Mouse (Mus musculus) spleen, postnatal 10 days (tissue): ENCODE results near the gene Olfr1065.
"Not testable (repeated sequence)": the region's sequence is repeated elsewhere in the genome, so short reads cannot be mapped to it uniquely, and the experiment has no call there.

Source experiments
- DNase-seq, 2 experiments: peaks; one replicate each; pipeline ENCODE4 v3.0.0; 2021 to 2022; ENCODE audit warnings: low spot score in 2 of 2

The Olfr1065 gene

DNA sequence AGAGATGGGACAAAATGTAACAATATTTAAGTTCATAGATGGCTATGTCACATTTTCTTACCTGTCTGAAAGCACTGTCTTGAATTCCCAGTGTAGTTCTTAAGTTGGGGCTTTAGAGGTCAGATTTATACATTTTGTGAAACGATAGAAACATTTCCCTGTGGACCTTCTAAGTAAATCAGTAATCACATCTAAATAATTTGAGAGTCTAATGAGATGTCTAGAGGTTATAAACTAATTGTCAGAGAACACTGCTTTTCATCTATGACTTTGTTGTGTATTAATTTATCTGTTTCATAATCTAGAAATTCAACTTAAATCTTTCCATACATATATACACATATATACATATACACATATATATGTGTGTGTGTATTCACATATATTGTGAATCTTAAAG is at the start of gene Olfr1065:
TSS of gene Olfr1065 (minus strand) at position 101 of the 400 bp plus-strand sequence.
- DNase-seq: not testable (repeated sequence)

DNA sequence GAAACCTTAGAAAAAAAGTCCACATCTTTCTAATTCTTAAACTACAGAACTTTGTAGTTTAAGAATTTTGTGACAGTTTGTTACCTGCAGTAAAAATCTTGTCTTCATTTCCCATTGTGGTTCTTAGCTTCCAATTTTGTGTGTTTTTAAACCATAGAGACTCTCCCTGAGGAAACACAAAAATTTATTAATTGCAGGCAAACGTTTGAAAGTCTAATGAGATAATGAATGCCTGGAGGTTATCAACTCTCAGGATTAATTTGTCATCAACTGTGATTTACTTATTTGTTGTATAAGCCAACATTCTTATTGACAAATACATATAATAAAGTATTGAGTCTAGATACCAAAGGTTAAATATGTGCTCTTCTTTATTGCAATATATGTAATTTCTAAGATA is 36.9 kb upstream of the Olfr1065 start, which contains the start of gene Olfr228:
TSS of gene Olfr228 (minus strand) at position 101 of the 400 bp plus-strand sequence.
- no peak for DNase-seq

DNA sequence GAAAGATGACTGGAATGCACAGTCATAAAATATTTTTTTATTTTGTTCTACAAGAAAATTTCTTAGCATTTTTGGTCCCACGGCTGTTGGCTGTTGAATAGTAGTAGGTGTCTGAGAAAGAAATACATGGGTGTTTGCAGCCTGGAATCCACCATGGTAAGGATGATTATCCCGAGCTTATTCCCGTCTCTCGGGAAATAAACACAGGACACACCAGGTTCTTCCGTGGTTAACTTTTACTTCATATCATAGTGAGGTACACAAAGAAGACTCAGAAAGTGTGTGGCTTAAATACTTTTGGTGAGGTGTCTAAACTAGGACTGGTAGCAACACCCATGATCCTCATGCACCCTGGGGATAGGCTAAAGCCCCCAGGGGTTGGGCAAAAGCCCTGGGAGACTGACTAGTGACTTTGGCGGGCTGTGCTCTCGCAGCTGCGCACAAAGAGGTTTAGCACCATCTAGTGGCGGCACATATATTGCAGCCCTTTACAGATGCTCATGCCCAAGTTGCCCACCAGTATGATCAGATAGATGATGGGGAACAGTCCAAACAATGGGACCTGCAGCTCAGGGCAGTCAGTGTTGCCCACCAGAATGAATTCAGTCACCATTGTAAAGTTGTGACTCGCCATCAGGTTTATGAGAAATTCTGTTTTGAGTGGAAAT is 14.2 kb upstream of the Olfr1065 start:
- DNase-seq: peak in 1 of 2 experiments; percentile 30

DNA sequence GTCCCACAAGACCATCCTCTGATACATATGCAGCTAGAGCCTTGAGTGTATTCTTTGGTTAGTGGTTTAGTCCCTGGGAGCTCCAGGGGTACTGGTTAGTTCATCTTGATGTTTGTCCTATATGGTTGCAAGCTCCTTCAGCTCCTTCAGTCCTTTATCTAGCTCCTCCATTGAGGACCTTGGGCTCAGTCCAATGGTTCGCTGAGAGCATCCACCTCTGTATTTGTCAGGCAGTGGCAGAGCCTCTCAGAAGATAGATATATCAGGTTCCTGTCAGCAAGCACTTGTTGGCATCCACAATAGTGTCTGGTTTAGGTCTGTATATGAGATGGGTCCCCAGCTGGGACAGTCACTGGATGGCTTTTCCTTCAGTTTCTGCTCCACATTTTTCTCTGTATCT is 10.0 kb upstream of the Olfr1065 start:
- DNase-seq: no peak

DNA sequence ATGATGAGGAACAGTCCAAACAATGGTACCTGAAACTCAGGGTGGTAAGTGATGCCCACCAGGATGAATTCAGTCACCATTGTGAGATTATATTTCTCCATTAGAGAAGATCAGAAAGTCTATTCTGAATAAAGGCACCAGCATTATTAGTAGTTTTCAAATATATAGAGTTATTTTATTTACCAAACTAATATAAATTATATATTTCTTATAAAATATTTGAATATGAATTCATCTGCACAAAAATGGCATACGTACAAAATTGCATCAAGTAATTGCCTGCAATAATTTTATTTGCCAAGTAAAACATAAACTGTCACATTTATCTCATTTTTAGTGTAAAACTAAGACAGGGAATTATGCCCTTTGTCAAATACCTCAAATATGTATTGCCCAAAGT is 5.8 kb upstream of the Olfr1065 start, which contains the start of gene Olfr1066:
TSS of gene Olfr1066 (minus strand) at position 101 of the 400 bp plus-strand sequence.
- no peak for DNase-seq

DNA sequence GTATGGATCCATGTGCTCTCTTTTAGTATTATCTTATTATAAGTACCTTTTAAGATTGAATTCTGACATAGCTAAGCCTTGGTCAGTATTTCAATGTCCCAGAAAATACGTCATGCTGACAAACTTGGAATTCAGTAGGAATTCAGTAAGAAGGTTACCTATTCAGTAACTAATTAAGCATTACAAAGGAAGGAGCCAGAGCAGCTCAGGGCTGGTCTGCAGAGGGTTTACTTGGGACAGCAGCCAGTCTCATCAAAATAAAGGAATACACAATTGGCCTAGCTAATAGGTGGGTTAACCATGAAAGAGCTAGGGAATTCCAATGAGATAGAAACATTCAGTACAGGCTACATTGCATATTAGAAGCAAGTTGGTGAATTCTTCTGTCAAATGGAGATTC is 8.3 kb downstream of the Olfr1065 start:
- DNase-seq: not testable (repeated sequence)

DNA sequence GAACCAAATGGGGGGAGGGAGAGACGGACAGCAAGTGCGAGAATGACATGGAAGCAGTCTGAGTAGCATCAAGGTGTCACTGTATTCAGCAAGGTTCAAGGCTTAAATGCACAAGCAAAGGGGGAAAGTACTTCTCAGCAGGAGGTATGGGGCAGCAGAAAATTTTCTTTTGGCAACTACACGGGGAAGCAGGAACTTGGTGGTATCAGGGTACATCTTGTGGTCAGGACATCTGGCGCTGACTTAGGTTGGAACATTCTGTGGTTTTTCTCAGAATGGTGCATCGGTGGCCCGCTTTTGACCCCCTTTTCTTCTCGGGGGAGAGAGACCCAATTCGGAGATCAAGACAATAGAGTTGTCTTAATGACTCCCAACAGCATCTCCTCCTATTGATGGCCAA is 21.9 kb downstream of the Olfr1065 start:
- not testable (repeated sequence) for DNase-seq

DNA sequence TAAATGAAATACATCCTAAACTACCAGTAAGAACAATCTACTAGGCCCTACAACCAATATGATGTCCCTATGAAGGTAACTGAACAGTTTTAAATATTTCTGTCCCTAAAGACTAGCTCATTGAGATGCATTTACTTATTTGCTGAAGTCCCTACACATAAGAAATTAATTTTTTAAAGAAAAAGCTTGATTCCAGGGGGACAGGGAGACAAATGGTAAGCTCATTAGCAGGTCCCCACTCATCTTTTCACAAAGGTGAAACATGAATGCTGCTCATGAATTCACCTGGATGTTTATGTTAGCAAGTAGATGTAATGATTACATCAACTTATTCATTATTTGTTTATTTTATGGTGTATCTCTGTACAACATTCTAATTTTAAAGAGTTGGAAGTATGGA is 23.7 kb downstream of the Olfr1065 start, which contains the start of gene Olfr1062:
TSS of gene Olfr1062 (minus strand) at position 101 of the 400 bp plus-strand sequence.
- DNase-seq: not testable (repeated sequence)

DNA sequence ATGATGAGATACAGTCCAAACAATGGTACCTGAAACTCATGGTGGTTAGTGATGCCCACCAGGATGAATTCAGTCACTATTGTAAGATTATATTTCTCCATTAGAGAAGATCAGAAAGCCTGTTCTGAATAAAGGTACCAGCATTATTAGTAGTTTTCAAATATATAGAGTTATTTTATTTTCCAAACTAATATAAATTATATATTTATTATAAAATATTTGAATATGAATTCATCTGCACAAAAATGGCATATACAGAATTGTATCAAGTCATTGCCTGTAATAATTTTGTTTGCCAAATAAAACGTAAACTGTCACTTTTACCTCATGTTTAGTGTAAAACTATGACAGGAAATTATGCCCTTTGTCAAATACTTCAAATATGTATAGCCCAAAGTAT is 36.4 kb downstream of the Olfr1065 start, which contains the start of gene Olfr1061:
TSS of gene Olfr1061 (minus strand) at position 101 of the 400 bp plus-strand sequence.
- no peak for DNase-seq

DNA sequence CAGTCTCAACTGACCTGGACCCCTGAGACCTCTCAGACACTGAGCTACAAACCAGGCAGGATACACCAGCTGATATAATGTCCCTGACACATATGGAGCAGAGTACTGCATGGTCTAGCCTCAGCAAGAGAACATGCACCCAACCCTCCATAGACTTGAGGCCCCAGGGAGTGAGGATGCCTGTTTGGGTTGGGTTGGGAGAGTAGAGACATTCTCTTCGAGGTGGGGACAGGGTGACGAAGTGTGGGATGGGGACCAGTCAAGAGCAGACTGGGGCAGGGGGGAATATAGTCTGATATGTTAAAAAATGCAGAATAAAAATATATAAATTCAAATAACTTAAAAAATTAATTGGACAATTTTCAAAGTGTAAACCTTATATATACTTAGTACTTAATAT is 55.3 kb downstream of the Olfr1065 start:
- no peak for DNase-seq
